In genomic region chr6:38847958-38848910, GRCm38 (mm10) we compare ENCODE assay signal across 12 mouse cellular contexts. TPM values are rescaled to one million over a fixed set of nuclear protein-coding genes. Genes with fewer than 3 reads are reported as not detected.
DNase-seq lines count a peak whose midpoint lies in the region; ATAC-seq and TF ChIP-seq lines count a peak whose summit lies in the region.
"Had no signal": no experiment of that assay in that cellular context is flagged by ENCODE, and none has a peak within 500 bp of the region (broad histone marks: within the 10 kb centered on the region; RNA-seq: fewer than 3 reads in every experiment).

No protein-coding gene starts in this region.

- H3K4me1 ChIP-seq in forebrain, embryonic 13.5 days = peaks cover 54% of the 10 kb centered on the region
- H3K4me1 ChIP-seq in forebrain, postnatal 0 days (ENCODE audit: insufficient read depth) = peaks cover 19% of the 10 kb centered on the region
- H3K4me1 ChIP-seq in thymus, adult 2 months (replicated peaks; ENCODE audit: control insufficient read depth, insufficient read depth, low read length) = no peaks in the 10 kb centered on the region; the same call in 1 of the 2 replicates
- H3K4me1 ChIP-seq in limb, embryonic 15.5 days = peaks cover 39% of the 10 kb centered on the region

- no peak for DNase-seq in forebrain, postnatal 0 days
- DNase-seq in thymus, adult 2 months = peak; percentile 4
- no peak for DNase-seq in thymus, adult 18-20 months
- DNase-seq in thymus, postnatal 4 days = peak; percentile 52
- DNase-seq in gastrocnemius, postnatal 10 days = no peak
- no peak for DNase-seq in cerebellum, adult 11-12 months
- DNase-seq: cerebellum, postnatal 14 days; layer of hippocampus, postnatal 36 days had no signal

- H3K36me3 ChIP-seq in forebrain, embryonic 13.5 days (ENCODE audit: poor library complexity, severe bottlenecking) = no peaks in the 10 kb centered on the region
- no peaks in the 10 kb centered on the region for H3K36me3 ChIP-seq in forebrain, postnatal 0 days (ENCODE audit: insufficient read depth)
- no peaks in the 10 kb centered on the region for H3K36me3 ChIP-seq in thymus, adult 2 months (ENCODE audit: control insufficient read depth, insufficient read depth, low read length)
- H3K36me3 ChIP-seq in limb, embryonic 15.5 days = no peaks in the 10 kb centered on the region
- H3K36me3 ChIP-seq: forebrain, embryonic 15.5 days; heart, embryonic 13.5 days had no signal

- no peak overlapping the region for H3K9ac ChIP-seq in forebrain, embryonic 13.5 days
- no peak overlapping the region for H3K9ac ChIP-seq in forebrain, postnatal 0 days
- H3K9ac ChIP-seq in limb, embryonic 15.5 days = no peak overlapping the region
- H3K9ac ChIP-seq: forebrain, embryonic 15.5 days; heart, embryonic 13.5 days had no signal

- TF ChIP-seq POLR2A in thymus, adult 2 months (IDR thresholded peaks at IDR 0.05; ENCODE audit: control insufficient read depth, extremely low read depth, insufficient read depth, low read length, poor library complexity) = no peak

- H3K9me3 ChIP-seq in forebrain, embryonic 13.5 days (replicated peaks) = no peaks in the 10 kb centered on the region
- H3K9me3 ChIP-seq in forebrain, postnatal 0 days (ENCODE audit: low read length) = no peaks in the 10 kb centered on the region
- no peaks in the 10 kb centered on the region for H3K9me3 ChIP-seq in limb, embryonic 15.5 days
- H3K9me3 ChIP-seq: forebrain, embryonic 15.5 days; heart, embryonic 13.5 days had no signal

- no peak overlapping the region for H3K4me3 ChIP-seq in forebrain, embryonic 13.5 days
- H3K4me3 ChIP-seq in forebrain, postnatal 0 days (ENCODE audit: low read depth, low read length) = no peak overlapping the region
- no peak overlapping the region for H3K4me3 ChIP-seq in thymus, adult 2 months (ENCODE audit: control insufficient read depth, insufficient read depth, low read length)
- no peak overlapping the region for H3K4me3 ChIP-seq in limb, embryonic 15.5 days
- H3K4me3 ChIP-seq: forebrain, embryonic 15.5 days; heart, embryonic 13.5 days had no signal

- H3K4me2 ChIP-seq in forebrain, embryonic 13.5 days = no peak overlapping the region
- H3K4me2 ChIP-seq in forebrain, postnatal 0 days (ENCODE audit: low read depth) = no peak overlapping the region
- H3K4me2 ChIP-seq in limb, embryonic 15.5 days = no peak overlapping the region
- H3K4me2 ChIP-seq: forebrain, embryonic 15.5 days; heart, embryonic 13.5 days had no signal

- H3K27me3 ChIP-seq in forebrain, embryonic 13.5 days = no peaks in the 10 kb centered on the region
- no peaks in the 10 kb centered on the region for H3K27me3 ChIP-seq in forebrain, postnatal 0 days (ENCODE audit: insufficient read depth, low read length)
- no peaks in the 10 kb centered on the region for H3K27me3 ChIP-seq in thymus, adult 2 months (ENCODE audit: control insufficient read depth, insufficient read depth, low read length)
- no peaks in the 10 kb centered on the region for H3K27me3 ChIP-seq in limb, embryonic 15.5 days
- H3K27me3 ChIP-seq: forebrain, embryonic 15.5 days; heart, embryonic 13.5 days had no signal

- WGBS in forebrain, embryonic 13.5 days = 49% methylated on average over 3 of the region's 3 CpGs
- 50% methylated on average over 3 of the region's 3 CpGs for whole genome bisulfite sequencing in forebrain, postnatal 0 days
- WGBS in thymus, adult 2 months = 83% methylated on average over 3 of the region's 3 CpGs
- WGBS in limb, embryonic 15.5 days = 27% methylated on average over 3 of the region's 3 CpGs

- peak overlapping the region; percentile 22; the same call in 1 of the 2 replicates for H3K27ac ChIP-seq in forebrain, embryonic 13.5 days
- H3K27ac ChIP-seq in forebrain, postnatal 0 days (ENCODE audit: low read depth, low read length) = no peak overlapping the region
- H3K27ac ChIP-seq in thymus, adult 2 months (ENCODE audit: control insufficient read depth, insufficient read depth, low read length) = no peak overlapping the region
- 0 out of 2 replicates have a peak overlapping the region, but pooled peaks have one; percentile 9 for H3K27ac ChIP-seq in limb, embryonic 15.5 days

- no peak for TF ChIP-seq CTCF in forebrain, postnatal 0 days (IDR thresholded peaks at IDR 0.05; ENCODE audit: low read depth)
- no peak for TF ChIP-seq CTCF in thymus, adult 2 months (IDR thresholded peaks at IDR 0.05; ENCODE audit: borderline replicate concordance, control insufficient read depth, extremely low read depth, insufficient read depth, low read length, poor library complexity)

- ATAC-seq in forebrain, embryonic 13.5 days = no peak
- no peak for ATAC-seq in forebrain, postnatal 0 days
- ATAC-seq in limb, embryonic 15.5 days (ENCODE audit: insufficient number of reproducible peaks, low FRiP score, low TSS enrichment, low read depth) = no peak
- ATAC-seq: forebrain, embryonic 15.5 days had no signal

RNA-seq across cellular contexts. Expression of gene Tbxas1, which starts 27.0 kb away (rescaled TPM):
- polyA plus RNA-seq in forebrain, embryonic 13.5 days (2015; fragmentation: Nextera tagmentation; extraction: Ambion mirVana) = 0.76 and 1.1 TPM in 2 replicates
- total RNA-seq in forebrain, postnatal 0 days (2014; rRNA removed) = 1.5 and 1.8 TPM in 2 replicates
- polyA plus RNA-seq in forebrain, postnatal 0 days (2015; fragmentation: Nextera tagmentation; extraction: Ambion mirVana) = 1.9 and 2.0 TPM in 2 replicates
- 4.7 and 6.0 TPM in 2 replicates for polyA plus RNA-seq in thymus, adult 2 months (2012; rRNA removed)
- 3.2 and 3.5 TPM in 2 replicates for polyA plus RNA-seq in limb, embryonic 15.5 days (2015; fragmentation: Nextera tagmentation; extraction: Ambion mirVana)
- 1 to 10 TPM in 1 of 2 experiments, under 1 TPM in 1; 0.92 to 1.9 TPM for total RNA-seq in gastrocnemius, postnatal 10 days (2021)

RNA-seq across cellular contexts. Expression of gene Hipk2, which starts 27.7 kb away (rescaled TPM):
- polyA plus RNA-seq in forebrain, embryonic 13.5 days (2015; fragmentation: Nextera tagmentation; extraction: Ambion mirVana) = 33.7 and 35.0 TPM in 2 replicates
- total RNA-seq in forebrain, postnatal 0 days (2014; rRNA removed) = 22.8 and 28.6 TPM in 2 replicates
- 7.2 and 17.8 TPM in 2 replicates for polyA plus RNA-seq in forebrain, postnatal 0 days (2015; fragmentation: Nextera tagmentation; extraction: Ambion mirVana)
- 16.9 and 19.8 TPM in 2 replicates for polyA plus RNA-seq in thymus, adult 2 months (2012; rRNA removed)
- 12.9 and 13.9 TPM in 2 replicates for polyA plus RNA-seq in limb, embryonic 15.5 days (2015; fragmentation: Nextera tagmentation; extraction: Ambion mirVana)
- total RNA-seq in gastrocnemius, postnatal 10 days (2021) = 10 to 100 TPM; 45.1 to 46.0 TPM

Comparison
In these comparisons a context has a peak if more than half of its experiments do, and no peak if none do; other contexts are left out.
1. H3K27ac ChIP-seq: peak in forebrain, embryonic 13.5 days (single experiment) and limb, embryonic 15.5 days (single experiment); none in forebrain, postnatal 0 days (single experiment) and thymus, adult 2 months (single experiment).
2. DNase-seq: peak in thymus, adult 2 months (single experiment) and thymus, postnatal 4 days (single experiment); none in forebrain, postnatal 0 days (single experiment), thymus, adult 18-20 months (0 of 2), gastrocnemius, postnatal 10 days (single experiment) and cerebellum, adult 11-12 months (single experiment).